In the genomic region with DNA sequence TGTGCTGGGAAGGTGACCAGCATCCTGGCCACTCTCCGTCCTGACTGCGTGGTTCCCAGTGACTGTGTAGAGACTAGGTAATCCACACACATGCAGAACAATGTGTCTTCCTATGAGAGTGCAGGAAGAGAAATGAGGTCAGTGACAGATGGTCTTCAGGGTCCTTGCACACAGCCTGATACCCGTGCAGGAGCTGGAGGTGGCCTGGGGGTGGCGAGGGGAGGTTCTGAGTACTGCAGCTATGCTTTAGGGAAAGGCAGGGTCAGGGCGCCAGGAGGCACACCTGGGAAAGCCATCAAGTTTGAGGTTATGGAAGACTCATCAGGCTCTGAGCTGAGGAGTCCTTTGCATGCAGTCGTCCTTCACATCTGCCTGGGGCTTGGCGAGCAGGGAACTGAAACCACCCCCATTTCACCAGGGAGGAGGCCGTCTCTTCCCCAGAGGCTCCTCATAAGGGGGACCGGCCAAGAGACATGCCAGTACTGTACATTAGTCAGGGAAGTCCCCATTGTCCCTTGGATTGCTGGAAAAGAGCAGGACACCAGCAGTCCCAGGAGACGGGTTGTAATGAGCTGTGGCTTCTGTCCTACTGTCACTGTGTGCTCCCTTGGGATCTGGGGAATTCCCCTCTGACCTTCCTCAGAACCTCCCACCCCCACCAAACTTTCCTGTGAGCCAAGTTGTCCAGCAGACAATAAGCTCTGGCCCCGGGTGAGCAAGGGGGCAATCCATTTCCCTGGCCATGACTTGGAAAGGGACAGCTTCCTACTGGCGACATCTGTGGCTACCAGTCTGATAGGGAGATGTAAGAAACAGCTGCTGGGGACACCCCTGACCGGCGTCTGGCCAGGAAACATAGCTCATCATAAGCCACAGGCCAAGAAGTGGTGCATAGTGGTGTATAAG, we compare ENCODE assay signal across 10 mouse cellular contexts. TPM values are rescaled to one million over a fixed set of nuclear protein-coding genes. Genes with fewer than 3 reads are reported as not detected.
DNase-seq lines count a peak whose midpoint lies in the region; ATAC-seq and TF ChIP-seq lines count a peak whose summit lies in the region.
"Had no signal": no experiment of that assay in that cellular context is flagged by ENCODE, and none has a peak within 500 bp of the region (broad histone marks: within the 10 kb centered on the region; RNA-seq: fewer than 3 reads in every experiment).

No protein-coding gene starts in this region.

- no peaks in the 10 kb centered on the region for H3K9me3 ChIP-seq in embryonic facial prominence, embryonic 12.5 days
- H3K9me3 ChIP-seq in intestine, embryonic 16.5 days (ENCODE audit: control insufficient read depth, low read length), result no peaks in the 10 kb centered on the region
- no peaks in the 10 kb centered on the region for H3K9me3 ChIP-seq in megakaryocyte, embryonic 14.5 days

- no peak for ATAC-seq in embryonic facial prominence, embryonic 12.5 days (ENCODE audit: insufficient number of reproducible peaks, insufficient read depth, low FRiP score, low TSS enrichment)
- no peak for ATAC-seq in intestine, embryonic 16.5 days

- peak overlapping the region; percentile 47; the same call in 1 of the 2 replicates for H3K27ac ChIP-seq in embryonic facial prominence, embryonic 12.5 days
- H3K27ac ChIP-seq in intestine, embryonic 16.5 days (ENCODE audit: low read length), result peak overlapping the region; percentile 15; the same call in 1 of the 2 replicates

- no peak overlapping the region for H3K4me3 ChIP-seq in lung, adult 2 months (replicated peaks; ENCODE audit: extremely low read depth, low read depth, low read length)
- H3K4me3 ChIP-seq in embryonic facial prominence, embryonic 12.5 days, result no peak overlapping the region
- H3K4me3 ChIP-seq in intestine, embryonic 16.5 days (ENCODE audit: low read length), result no peak overlapping the region
- H3K4me3 ChIP-seq in megakaryocyte, embryonic 14.5 days (replicated peaks), result peak overlapping the region; percentile 38

- H3K4me1 ChIP-seq in lung, adult 2 months (ENCODE audit: control insufficient read depth, insufficient read depth, low read length), result peaks cover 45% of the 10 kb centered on the region
- H3K4me1 ChIP-seq in embryonic facial prominence, embryonic 12.5 days, result peaks cover 59% of the 10 kb centered on the region
- H3K4me1 ChIP-seq in intestine, embryonic 16.5 days (ENCODE audit: control insufficient read depth, insufficient read depth, low read length), result peaks cover 74% of the 10 kb centered on the region
- peaks cover 88% of the 10 kb centered on the region for H3K4me1 ChIP-seq in megakaryocyte, embryonic 14.5 days

- H3K36me3 ChIP-seq in embryonic facial prominence, embryonic 12.5 days, result peaks cover 4% of the 10 kb centered on the region; the same call in 1 of the 2 replicates
- no peaks in the 10 kb centered on the region for H3K36me3 ChIP-seq in intestine, embryonic 16.5 days (ENCODE audit: control insufficient read depth, insufficient read depth, low read length)
- peaks cover 6% of the 10 kb centered on the region for H3K36me3 ChIP-seq in megakaryocyte, embryonic 14.5 days (replicated peaks; ENCODE audit: low read length)

- WGBS in lung, adult 2 months, result 30% methylated on average over 14 of the region's 14 CpGs
- WGBS in embryonic facial prominence, embryonic 12.5 days, result 50% methylated on average over 14 of the region's 14 CpGs
- 44% methylated on average over 14 of the region's 14 CpGs for WGBS in intestine, embryonic 16.5 days

- no peak overlapping the region for H3K9ac ChIP-seq in embryonic facial prominence, embryonic 12.5 days
- peak overlapping the region; percentile 38; the same call in 1 of the 2 replicates for H3K9ac ChIP-seq in intestine, embryonic 16.5 days (ENCODE audit: low read depth, low read length)

- no peak for TF ChIP-seq POLR2A in lung, adult 2 months (IDR thresholded peaks at IDR 0.05; ENCODE audit: borderline replicate concordance, extremely low read depth, low read depth, low read length)

- H3K27me3 ChIP-seq in embryonic facial prominence, embryonic 12.5 days, result no peaks in the 10 kb centered on the region
- H3K27me3 ChIP-seq in intestine, embryonic 16.5 days (replicated peaks; ENCODE audit: control insufficient read depth, insufficient read depth, low read length), result no peaks in the 10 kb centered on the region
- H3K27me3 ChIP-seq in megakaryocyte, embryonic 14.5 days (replicated peaks), result peaks cover 7% of the 10 kb centered on the region

- peak; percentile 27 to 40 for DNase-seq in lung, adult 18-20 months
- no peak for DNase-seq in lung, adult 2 months
- no peak for DNase-seq in layer of hippocampus, adult 9-10 months (ENCODE audit: low spot score)
- DNase-seq in cerebellum, adult 18-20 months, result no peak
- DNase-seq in cerebellum, postnatal 25 days, result no peak

- no peak overlapping the region for H3K4me2 ChIP-seq in embryonic facial prominence, embryonic 12.5 days (replicated peaks)
- H3K4me2 ChIP-seq in intestine, embryonic 16.5 days (ENCODE audit: low read depth, low read length), result no peak overlapping the region

- no peak for TF ChIP-seq CTCF in lung, adult 2 months (IDR thresholded peaks at IDR 0.05; ENCODE audit: insufficient read depth, low read length)

RNA-seq across cellular contexts. Expression of gene Samd4b, which starts 4.5 kb away (rescaled TPM):
- polyA plus RNA-seq in lung, adult 2 months (2012; rRNA removed), result 93.9 and 112 TPM in 2 replicates
- polyA plus RNA-seq in embryonic facial prominence, embryonic 12.5 days (2016; fragmentation: Nextera tagmentation; extraction: Ambion mirVana), result 36.6 and 36.8 TPM in 2 replicates
- polyA plus RNA-seq in intestine, embryonic 16.5 days (2015; fragmentation: Nextera tagmentation; extraction: Ambion mirVana), result 7.8 and 9.7 TPM in 2 replicates
- polyA plus RNA-seq in megakaryocyte, embryonic 14.5 days (2012; ENCODE audit: insufficient read depth, low replicate concordance), result 125 and 217 TPM in 2 replicates

RNA-seq across cellular contexts. Expression of gene Pak4, which starts 4.5 kb away (rescaled TPM):
- polyA plus RNA-seq in lung, adult 2 months (2012; rRNA removed), result 66.7 and 76.0 TPM in 2 replicates
- polyA plus RNA-seq in embryonic facial prominence, embryonic 12.5 days (2016; fragmentation: Nextera tagmentation; extraction: Ambion mirVana), result 43.4 and 44.1 TPM in 2 replicates
- 51.2 and 55.4 TPM in 2 replicates for polyA plus RNA-seq in intestine, embryonic 16.5 days (2015; fragmentation: Nextera tagmentation; extraction: Ambion mirVana)
- 17.3 and 20.8 TPM in 2 replicates for polyA plus RNA-seq in megakaryocyte, embryonic 14.5 days (2012; ENCODE audit: insufficient read depth, low replicate concordance)

RNA-seq across cellular contexts. Expression of gene Acp7, which starts 37.7 kb away (rescaled TPM):
- polyA plus RNA-seq in lung, adult 2 months (2012; rRNA removed), result 0.41 and 16.5 TPM in 2 replicates
- polyA plus RNA-seq in embryonic facial prominence, embryonic 12.5 days (2016; fragmentation: Nextera tagmentation; extraction: Ambion mirVana), result 0.18 TPM in 1 of 2 replicates, not detected in the other
- not detected in 2 replicates for polyA plus RNA-seq in intestine, embryonic 16.5 days (2015; fragmentation: Nextera tagmentation; extraction: Ambion mirVana)
- polyA plus RNA-seq in megakaryocyte, embryonic 14.5 days (2012; ENCODE audit: insufficient read depth, low replicate concordance), result not detected in 2 replicates
- polyA plus RNA-seq: intestine, embryonic 14.5 days; stomach, embryonic 14.5 days had no signal

RNA-seq across cellular contexts. Expression of gene Nccrp1, which starts 46.4 kb away (rescaled TPM):
- polyA plus RNA-seq in lung, adult 2 months (2012; rRNA removed), result 0.53 and 27.0 TPM in 2 replicates
- polyA plus RNA-seq in embryonic facial prominence, embryonic 12.5 days (2016; fragmentation: Nextera tagmentation; extraction: Ambion mirVana), result not detected in 2 replicates
- 0.09 and 0.20 TPM in 2 replicates for polyA plus RNA-seq in intestine, embryonic 16.5 days (2015; fragmentation: Nextera tagmentation; extraction: Ambion mirVana)
- 0.28 TPM in 1 of 2 replicates, not detected in the other for polyA plus RNA-seq in megakaryocyte, embryonic 14.5 days (2012; ENCODE audit: insufficient read depth, low replicate concordance)
- polyA plus RNA-seq: intestine, embryonic 14.5 days; stomach, embryonic 14.5 days had no signal

RNA-seq across cellular contexts. Expression of gene Sycn, which starts 52.8 kb away (rescaled TPM):
- 27.0 TPM in 1 of 2 replicates, not detected in the other for polyA plus RNA-seq in lung, adult 2 months (2012; rRNA removed)
- polyA plus RNA-seq in embryonic facial prominence, embryonic 12.5 days (2016; fragmentation: Nextera tagmentation; extraction: Ambion mirVana), result not detected in 2 replicates
- polyA plus RNA-seq in intestine, embryonic 16.5 days (2015; fragmentation: Nextera tagmentation; extraction: Ambion mirVana), result 94.3 and 150 TPM in 2 replicates
- polyA plus RNA-seq in megakaryocyte, embryonic 14.5 days (2012; ENCODE audit: insufficient read depth, low replicate concordance), result not detected in 2 replicates

Comparison
In these comparisons a context has a peak if more than half of its experiments do, and no peak if none do; other contexts are left out.
1. DNase-seq: peak in lung, adult 18-20 months (2 of 2); none in lung, adult 2 months (single experiment), layer of hippocampus, adult 9-10 months (single experiment), cerebellum, adult 18-20 months (0 of 2) and cerebellum, postnatal 25 days (0 of 2).